8 mouse cellular contexts compared by ENCODE assay signal in the genomic region with DNA sequence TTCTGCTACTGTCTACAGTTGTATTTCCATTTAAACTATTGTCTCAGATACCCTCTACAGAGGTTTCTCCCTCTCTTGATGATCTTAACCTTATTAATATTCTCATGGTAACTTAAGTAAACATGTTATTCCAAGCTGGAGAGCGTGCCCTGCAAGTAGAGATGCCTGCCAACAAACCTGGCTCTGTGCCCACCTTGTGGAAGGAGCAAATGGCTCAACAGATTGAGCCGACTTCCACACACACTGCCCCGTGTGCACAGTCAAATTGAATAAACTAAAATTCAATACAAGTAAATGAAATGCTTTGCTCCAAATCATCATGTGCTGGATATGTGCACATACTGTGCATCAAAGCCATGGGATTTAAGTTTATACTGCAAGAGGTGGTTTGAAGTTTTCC. TPM values are rescaled to one million over a fixed set of nuclear protein-coding genes. Genes with fewer than 3 reads are reported as not detected.
DNase-seq lines count a peak whose midpoint lies in the region; ATAC-seq lines count a peak whose summit lies in the region.

No protein-coding gene starts in this region.

- ATAC-seq in midbrain, embryonic 13.5 days, result 0 out of 2 replicates have a peak, but pooled peaks have one; percentile 37
- no peak; the same call in 1 of the 2 replicates for ATAC-seq in midbrain, embryonic 15.5 days (replicated peaks)

- WGBS in midbrain, embryonic 13.5 days, result 75% methylated on average over 3 of the region's 3 CpGs
- 57% methylated on average over 3 of the region's 3 CpGs for WGBS in midbrain, embryonic 15.5 days
- 86% methylated on average over 3 of the region's 3 CpGs for WGBS in midbrain, embryonic 10.5 days

- H3K27me3 ChIP-seq in midbrain, embryonic 13.5 days, result no peaks in the 10 kb centered on the region
- H3K27me3 ChIP-seq in midbrain, embryonic 15.5 days (replicated peaks), result no peaks in the 10 kb centered on the region
- H3K27me3 ChIP-seq in midbrain, embryonic 10.5 days (ENCODE audit: low read depth, poor library complexity, severe bottlenecking), result no peaks in the 10 kb centered on the region

- intact Hi-C loops in left cerebral cortex, postnatal 10 days (cut with DNase I), result no loop called here

- H3K9ac ChIP-seq in midbrain, embryonic 13.5 days (replicated peaks), result no peak overlapping the region
- H3K9ac ChIP-seq in midbrain, embryonic 15.5 days, result no peak overlapping the region

- no peak overlapping the region for H3K4me2 ChIP-seq in midbrain, embryonic 13.5 days (replicated peaks)
- no peak overlapping the region for H3K4me2 ChIP-seq in midbrain, embryonic 15.5 days

- H3K27ac ChIP-seq in midbrain, embryonic 13.5 days, result no peak overlapping the region
- no peak overlapping the region for H3K27ac ChIP-seq in midbrain, embryonic 15.5 days
- no peak overlapping the region for H3K27ac ChIP-seq in midbrain, embryonic 10.5 days (replicated peaks)

- H3K9me3 ChIP-seq in midbrain, embryonic 13.5 days, result no peaks in the 10 kb centered on the region
- no peaks in the 10 kb centered on the region for H3K9me3 ChIP-seq in midbrain, embryonic 15.5 days
- no peaks in the 10 kb centered on the region for H3K9me3 ChIP-seq in midbrain, embryonic 10.5 days (replicated peaks)

- peak; percentile 89 for DNase-seq in cerebellum, adult 11 months
- peak; percentile 15 for DNase-seq in gastrocnemius, postnatal 25 days
- DNase-seq in left cerebral cortex, postnatal 10 days (ENCODE audit: extremely low spot score in 1 of 2, low spot score in 2 of 2), result peak; percentile 61 to 77
- DNase-seq in right cerebral cortex, postnatal 14 days, result peak; percentile 63
- no peak for DNase-seq in retina, postnatal 1 day
- no peak for DNase-seq in midbrain, embryonic 10.5 days (ENCODE audit: low spot score)

- no peaks in the 10 kb centered on the region for H3K36me3 ChIP-seq in midbrain, embryonic 13.5 days
- H3K36me3 ChIP-seq in midbrain, embryonic 15.5 days (replicated peaks), result no peaks in the 10 kb centered on the region
- H3K36me3 ChIP-seq in midbrain, embryonic 10.5 days, result no peaks in the 10 kb centered on the region

- no peaks in the 10 kb centered on the region for H3K4me1 ChIP-seq in midbrain, embryonic 13.5 days (replicated peaks)
- H3K4me1 ChIP-seq in midbrain, embryonic 15.5 days, result no peaks in the 10 kb centered on the region
- no peaks in the 10 kb centered on the region for H3K4me1 ChIP-seq in midbrain, embryonic 10.5 days

- H3K4me3 ChIP-seq in midbrain, embryonic 13.5 days (replicated peaks), result no peak overlapping the region
- no peak overlapping the region for H3K4me3 ChIP-seq in midbrain, embryonic 15.5 days
- no peak overlapping the region for H3K4me3 ChIP-seq in midbrain, embryonic 10.5 days

RNA-seq across cellular contexts. Expression of gene Klrg1, which starts 14.1 kb away (rescaled TPM):
- polyA plus RNA-seq in midbrain, embryonic 13.5 days (2015; fragmentation: Nextera tagmentation; extraction: Ambion mirVana), result 0.87 and 1.3 TPM in 2 replicates
- polyA plus RNA-seq in midbrain, embryonic 15.5 days (2015; fragmentation: Nextera tagmentation; extraction: Ambion mirVana), result 1.3 and 1.4 TPM in 2 replicates
- total RNA-seq in gastrocnemius, postnatal 25 days (2021), result not detected
- total RNA-seq in left cerebral cortex, postnatal 10 days (2021), result under 1 TPM; 0.24 to 0.32 TPM
- polyA plus RNA-seq in midbrain, embryonic 10.5 days (2016; fragmentation: Nextera tagmentation; extraction: Ambion mirVana), result 0.19 TPM in 1 of 2 replicates, not detected in the other

RNA-seq across cellular contexts. Expression of gene M6pr, which starts 40.0 kb away (rescaled TPM):
- polyA plus RNA-seq in midbrain, embryonic 13.5 days (2015; fragmentation: Nextera tagmentation; extraction: Ambion mirVana), result 61.6 and 64.2 TPM in 2 replicates
- 49.6 and 53.4 TPM in 2 replicates for polyA plus RNA-seq in midbrain, embryonic 15.5 days (2015; fragmentation: Nextera tagmentation; extraction: Ambion mirVana)
- total RNA-seq in gastrocnemius, postnatal 25 days (2021), result 10 to 100 TPM; 20.2 to 20.3 TPM
- total RNA-seq in left cerebral cortex, postnatal 10 days (2021), result 10 to 100 TPM; 45.1 to 46.1 TPM
- polyA plus RNA-seq in midbrain, embryonic 10.5 days (2016; fragmentation: Nextera tagmentation; extraction: Ambion mirVana), result 94.6 and 95.1 TPM in 2 replicates

Comparison
In these comparisons a context has a peak if more than half of its experiments do, and no peak if none do; other contexts are left out.
1. DNase-seq: peak in cerebellum, adult 11 months (single experiment), gastrocnemius, postnatal 25 days (single experiment), left cerebral cortex, postnatal 10 days (2 of 2) and right cerebral cortex, postnatal 14 days (single experiment); none in retina, postnatal 1 day (single experiment) and midbrain, embryonic 10.5 days (single experiment).